Mouse (Mus musculus): Measurements from ENCODE around the gene Taf3. TPM values are rescaled to one million over a fixed set of nuclear protein-coding genes. Genes with fewer than 3 reads are reported as not detected.

The Taf3 gene
- total and polyA plus RNA-seq, 2 experiments = 1.1 to 2.6 TPM

DNA sequence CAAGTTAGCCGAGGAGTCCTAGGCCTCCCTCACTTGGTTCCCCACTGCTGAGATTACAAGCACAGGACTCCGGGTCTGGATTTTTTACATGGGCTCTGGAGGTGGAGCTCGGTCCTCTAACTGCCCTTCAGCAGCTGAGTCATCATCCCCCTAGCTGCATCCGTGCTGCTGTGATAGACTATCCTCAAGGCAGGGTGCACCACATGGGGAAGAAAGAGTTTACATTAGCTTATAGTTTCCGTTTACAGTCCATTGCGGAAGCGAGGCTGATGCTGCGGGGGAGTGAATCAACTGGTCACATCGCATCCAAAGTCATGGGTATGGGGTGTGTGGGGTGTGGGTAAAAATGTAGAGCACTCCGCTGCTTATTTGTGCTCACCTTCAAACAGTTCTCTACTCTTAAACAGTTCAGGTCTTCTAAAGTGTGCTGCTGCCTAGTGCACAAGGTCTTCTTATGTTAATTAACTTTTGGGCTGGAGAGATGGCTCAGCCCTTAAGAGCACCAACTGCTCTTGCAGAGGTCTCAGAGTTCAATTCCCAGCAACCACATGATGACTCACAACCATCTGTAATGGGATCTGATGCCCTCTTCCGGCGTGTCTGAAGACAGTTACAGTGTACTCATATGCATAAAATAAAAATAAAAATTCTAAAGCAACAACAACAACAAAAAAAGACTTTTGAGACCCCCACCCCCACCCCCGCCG, 144.4 kb downstream of the Taf3 start:
- TF ChIP-seq CTCF (IDR thresholded peaks at IDR 0.05; ENCODE audit: low read depth, low read length) (no peak), POLR2A (IDR thresholded peaks at IDR 0.05; ENCODE audit: extremely low read depth, insufficient read depth, low read length) (no peak)
- no peak overlapping the region for H3K27ac ChIP-seq (replicated peaks; ENCODE audit: insufficient read depth, low read depth, low read length)
- 71% methylated on average over 14 of the region's 14 CpGs for WGBS
- no peak for DNase-seq (ENCODE audit: extremely low read depth, low read depth, low spot score)
- H3K9ac ChIP-seq (ENCODE audit: low read depth, low read length) = no peak overlapping the region
- H3K79me2 ChIP-seq (ENCODE audit: control insufficient read depth, insufficient read depth, low read length) = no peaks in the 10 kb centered on the region
- no peak overlapping the region for H3K4me3 ChIP-seq (ENCODE audit: insufficient read depth, low read depth, low read length)
- H3K27me3 ChIP-seq (ENCODE audit: control insufficient read depth, insufficient read depth, low read length) = no peaks in the 10 kb centered on the region
- no peaks in the 10 kb centered on the region for H3K4me1 ChIP-seq (ENCODE audit: control insufficient read depth, insufficient read depth, low read length)
- H3K36me3 ChIP-seq (ENCODE audit: control insufficient read depth, insufficient read depth, low read length) = no peaks in the 10 kb centered on the region

DNA sequence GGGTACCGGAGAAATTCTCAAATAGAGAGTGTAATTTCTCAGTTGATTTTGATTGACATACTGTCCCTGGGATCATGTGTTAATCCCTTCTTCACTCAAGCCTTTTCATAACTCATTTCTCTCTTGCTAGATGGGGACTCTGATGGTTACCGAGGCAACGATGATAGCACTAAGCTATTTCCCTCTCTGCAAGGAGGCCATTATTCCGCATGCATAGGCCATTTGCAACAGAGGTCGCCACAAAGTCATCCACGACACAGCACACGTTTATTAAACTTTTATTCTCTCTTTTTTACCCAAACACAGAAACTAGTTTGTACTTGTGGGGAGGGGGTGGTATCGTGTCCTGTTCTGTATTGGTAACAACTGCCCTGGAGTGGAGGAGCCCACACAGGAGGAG, 150.6 kb downstream of the Taf3 start:
- no peak overlapping the region for H3K27ac ChIP-seq (replicated peaks; ENCODE audit: insufficient read depth, low read depth, low read length)
- H3K4me1 ChIP-seq (ENCODE audit: control insufficient read depth, insufficient read depth, low read length) = no peaks in the 10 kb centered on the region
- no peak for DNase-seq (ENCODE audit: extremely low read depth, low read depth, low spot score)
- H3K4me3 ChIP-seq (ENCODE audit: insufficient read depth, low read depth, low read length) = no peak overlapping the region
- no peaks in the 10 kb centered on the region for H3K36me3 ChIP-seq (ENCODE audit: control insufficient read depth, insufficient read depth, low read length)
- peaks cover 14% of the 10 kb centered on the region; the same call in 1 of the 2 replicates for H3K27me3 ChIP-seq (ENCODE audit: control insufficient read depth, insufficient read depth, low read length)
- no peaks in the 10 kb centered on the region for H3K79me2 ChIP-seq (ENCODE audit: control insufficient read depth, insufficient read depth, low read length)
- TF ChIP-seq CTCF (IDR thresholded peaks at IDR 0.05; ENCODE audit: low read depth, low read length) (no peak), POLR2A (IDR thresholded peaks at IDR 0.05; ENCODE audit: extremely low read depth, insufficient read depth, low read length) (no peak)
- no peak overlapping the region for H3K9ac ChIP-seq (ENCODE audit: low read depth, low read length)
- WGBS = 50% methylated on average over 8 of the region's 8 CpGs

DNA sequence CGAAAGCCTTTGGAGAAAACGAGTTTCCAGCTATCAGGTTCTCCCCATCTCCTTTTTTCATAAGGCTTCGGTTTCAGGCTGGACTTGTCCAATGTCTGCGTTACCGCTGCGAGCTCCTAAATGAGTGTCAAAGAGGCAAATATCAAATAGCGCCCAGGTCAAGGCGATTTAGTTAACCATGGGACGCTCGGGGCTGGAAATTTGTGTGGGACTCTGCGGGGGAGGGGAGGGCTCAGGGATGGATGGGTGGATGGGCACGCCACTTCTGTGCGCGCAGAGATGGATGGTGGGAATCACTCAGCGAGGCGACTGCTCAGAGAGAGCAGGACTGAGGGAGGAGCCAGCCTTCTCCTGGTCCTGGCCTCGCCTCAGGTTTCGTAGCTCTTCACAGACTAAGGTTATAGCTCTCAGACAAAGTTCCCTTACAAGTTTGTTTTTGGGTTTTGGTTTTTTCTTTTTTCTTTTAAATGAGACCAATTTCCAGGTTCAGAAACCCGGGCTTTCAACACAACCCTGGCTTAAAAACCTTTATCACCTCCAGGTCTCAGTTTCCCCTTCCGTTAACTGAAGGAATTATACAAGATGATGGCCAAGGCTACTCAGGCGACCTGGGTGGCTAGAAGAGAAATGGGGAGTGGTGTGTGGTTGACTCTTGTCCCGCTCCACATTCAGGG, 152.2 kb downstream of the Taf3 start:
- WGBS = 7% methylated on average over 22 of the region's 22 CpGs
- TF ChIP-seq CTCF (IDR thresholded peaks at IDR 0.05; ENCODE audit: low read depth, low read length) (no peak), POLR2A (IDR thresholded peaks at IDR 0.05; ENCODE audit: extremely low read depth, insufficient read depth, low read length) (no peak)
- no peak overlapping the region for H3K9ac ChIP-seq (ENCODE audit: low read depth, low read length)
- no peaks in the 10 kb centered on the region for H3K79me2 ChIP-seq (ENCODE audit: control insufficient read depth, insufficient read depth, low read length)
- no peak overlapping the region for H3K27ac ChIP-seq (replicated peaks; ENCODE audit: insufficient read depth, low read depth, low read length)
- no peak for DNase-seq (ENCODE audit: extremely low read depth, low read depth, low spot score)
- no peaks in the 10 kb centered on the region for H3K36me3 ChIP-seq (ENCODE audit: control insufficient read depth, insufficient read depth, low read length)
- no peak overlapping the region for H3K4me3 ChIP-seq (ENCODE audit: insufficient read depth, low read depth, low read length)
- peaks cover 14% of the 10 kb centered on the region; the same call in 1 of the 2 replicates for H3K27me3 ChIP-seq (ENCODE audit: control insufficient read depth, insufficient read depth, low read length)
- H3K4me1 ChIP-seq (ENCODE audit: control insufficient read depth, insufficient read depth, low read length) = no peaks in the 10 kb centered on the region

DNA sequence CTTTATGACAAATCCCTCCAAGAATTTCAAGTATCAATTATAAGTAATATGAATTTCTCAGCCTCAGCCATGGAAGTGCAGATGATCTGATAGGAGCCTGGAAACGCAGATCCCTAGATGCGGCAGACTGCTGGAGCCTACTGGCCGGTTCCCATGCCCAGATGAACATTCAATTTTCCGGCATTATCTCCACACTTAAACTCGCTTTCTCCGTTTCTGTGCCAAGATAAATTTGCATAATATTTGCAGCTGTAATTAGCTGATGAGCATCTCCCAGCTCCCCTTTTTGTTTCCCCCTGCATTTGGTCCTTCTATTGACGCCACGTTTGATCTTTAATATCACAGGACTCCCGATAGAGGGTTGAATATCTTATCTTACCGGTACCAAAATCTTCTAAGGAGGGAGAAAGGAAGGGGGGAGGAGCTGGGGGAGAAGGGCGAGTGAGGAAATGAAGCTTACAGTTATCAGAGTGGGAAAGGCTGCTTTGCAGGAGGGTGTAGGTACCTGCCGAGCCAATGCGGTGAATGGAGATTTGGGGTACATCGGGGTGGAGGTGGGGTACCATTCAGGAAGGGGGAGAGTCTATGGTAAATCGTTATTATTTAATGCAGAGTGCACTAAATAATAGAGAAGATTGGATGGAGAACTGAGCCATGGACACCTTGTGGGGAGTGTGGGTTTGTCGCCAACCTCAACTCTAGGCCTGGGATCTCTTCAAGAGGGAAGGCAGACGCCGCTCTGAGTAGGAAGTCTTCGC, 153.4 kb downstream of the Taf3 start:
- no peak for DNase-seq (ENCODE audit: extremely low read depth, low read depth, low spot score)
- Histone ChIP-seq H3K9ac (ENCODE audit: low read depth, low read length) (no peak overlapping the region), H3K36me3 (ENCODE audit: control insufficient read depth, insufficient read depth, low read length) (no peaks in the 10 kb centered on the region), H3K4me3 (ENCODE audit: insufficient read depth, low read depth, low read length) (no peak overlapping the region), H3K79me2 (ENCODE audit: control insufficient read depth, insufficient read depth, low read length) (no peaks in the 10 kb centered on the region), H3K27ac (replicated peaks; ENCODE audit: insufficient read depth, low read depth, low read length) (no peak overlapping the region), H3K4me1 (ENCODE audit: control insufficient read depth, insufficient read depth, low read length) (no peaks in the 10 kb centered on the region), H3K27me3 (ENCODE audit: control insufficient read depth, insufficient read depth, low read length) (peaks cover 14% of the 10 kb centered on the region; the same call in 1 of the 2 replicates)
- TF ChIP-seq POLR2A (IDR thresholded peaks at IDR 0.05; ENCODE audit: extremely low read depth, insufficient read depth, low read length) = no peak
- no peak for TF ChIP-seq CTCF (IDR thresholded peaks at IDR 0.05; ENCODE audit: low read depth, low read length)
- WGBS = 10% methylated on average over 19 of the region's 19 CpGs

DNA sequence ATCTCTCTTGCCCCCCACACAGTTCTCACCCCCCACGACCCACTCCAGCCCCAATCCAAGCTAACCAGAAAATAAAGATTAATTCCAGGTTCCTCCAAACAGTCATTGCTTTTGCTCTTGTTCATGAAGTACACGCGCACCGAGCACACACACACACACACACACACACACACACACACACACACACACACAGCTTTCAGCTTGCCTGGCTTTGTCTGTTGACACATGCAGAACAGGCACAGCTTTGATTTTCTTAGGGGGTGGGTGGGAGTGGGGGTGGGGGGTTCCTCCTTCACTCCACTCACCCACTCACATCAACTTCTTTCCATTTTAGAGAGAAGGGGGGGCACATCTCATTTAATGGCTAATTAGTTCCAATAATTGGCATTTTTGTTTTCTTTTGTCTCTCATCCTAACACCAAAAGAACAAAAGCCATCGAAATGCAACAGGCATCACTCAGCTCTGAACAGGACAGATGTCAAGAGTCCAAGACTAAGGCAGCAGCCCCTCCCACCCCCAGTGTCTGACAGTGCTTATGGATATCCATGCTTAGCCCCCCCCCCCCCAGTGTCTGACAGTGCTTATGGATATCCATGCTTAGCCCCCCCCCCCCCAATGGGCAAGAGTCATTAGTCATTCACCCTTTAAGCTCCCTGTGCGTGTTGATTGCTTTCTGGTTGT, 155.0 kb downstream of the Taf3 start:
- no peak for TF ChIP-seq POLR2A (IDR thresholded peaks at IDR 0.05; ENCODE audit: extremely low read depth, insufficient read depth, low read length)
- TF ChIP-seq CTCF (IDR thresholded peaks at IDR 0.05; ENCODE audit: low read depth, low read length) = no peak
- H3K79me2 ChIP-seq (ENCODE audit: control insufficient read depth, insufficient read depth, low read length) = no peaks in the 10 kb centered on the region
- 8% methylated on average over 6 of the region's 6 CpGs for WGBS
- DNase-seq (ENCODE audit: extremely low read depth, low read depth, low spot score) = no peak
- no peak overlapping the region for H3K4me3 ChIP-seq (ENCODE audit: insufficient read depth, low read depth, low read length)
- no peaks in the 10 kb centered on the region for H3K4me1 ChIP-seq (ENCODE audit: control insufficient read depth, insufficient read depth, low read length)
- H3K9ac ChIP-seq (ENCODE audit: low read depth, low read length) = no peak overlapping the region
- H3K36me3 ChIP-seq (ENCODE audit: control insufficient read depth, insufficient read depth, low read length) = no peaks in the 10 kb centered on the region
- no peak overlapping the region for H3K27ac ChIP-seq (replicated peaks; ENCODE audit: insufficient read depth, low read depth, low read length)
- H3K27me3 ChIP-seq (ENCODE audit: control insufficient read depth, insufficient read depth, low read length) = peaks cover 18% of the 10 kb centered on the region; the same call in 1 of the 2 replicates

All from liver, adult 2 months (tissue).